In the genomic region with DNA sequence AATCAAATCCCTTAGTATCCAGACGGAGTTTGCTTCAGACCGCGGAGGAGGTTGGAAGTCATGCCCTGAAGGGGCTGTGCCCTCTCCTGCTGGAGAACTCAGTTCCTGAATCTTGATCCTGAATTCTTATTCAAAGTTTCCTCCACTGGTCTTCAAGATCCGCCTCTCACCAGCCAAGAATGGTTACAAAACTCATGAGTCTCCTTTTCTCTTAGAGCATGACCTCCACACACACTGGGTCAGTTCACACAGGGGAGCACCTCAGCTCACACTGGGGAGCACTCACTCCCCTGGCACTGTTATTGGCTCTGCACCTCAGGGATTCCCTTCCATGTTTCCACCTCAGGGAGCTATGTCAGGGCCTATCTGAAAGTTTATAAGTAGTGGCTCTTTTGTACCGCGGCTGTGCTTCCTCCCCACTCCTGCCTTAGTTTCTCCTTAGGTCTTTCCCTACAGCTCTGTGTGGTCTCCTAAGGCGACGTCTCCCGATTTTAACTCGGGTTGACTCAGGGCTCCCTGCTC, we compare ENCODE assay signal across 8 mouse cellular contexts. TPM values are rescaled to one million over a fixed set of nuclear protein-coding genes. Genes with fewer than 3 reads are reported as not detected.
DNase-seq lines count a peak whose midpoint lies in the region; ATAC-seq lines count a peak whose summit lies in the region.

No protein-coding gene starts in this region.

- DNase-seq in heart, embryonic 10.5 days (ENCODE audit: low spot score) = no peak
- no peak for DNase-seq in heart, adult 8-10 months (ENCODE audit: low spot score)
- peak; percentile 55 for DNase-seq in R1 (ENCODE audit: low read depth, low spot score)
- DNase-seq in midbrain, embryonic 10.5 days (ENCODE audit: low spot score) = peak; percentile 27
- no peak for DNase-seq in layer of hippocampus, postnatal 25 days (ENCODE audit: extremely low spot score in 1 of 2, low spot score in 1 of 2)
- DNase-seq in right cerebral cortex, postnatal 14 days = no peak
- no peak for DNase-seq in embryo, embryonic 9.5 days (ENCODE audit: extremely low spot score)

- H3K4me1 ChIP-seq in heart, embryonic 10.5 days = peaks cover 57% of the 10 kb centered on the region
- peaks cover 44% of the 10 kb centered on the region for H3K4me1 ChIP-seq in hindbrain, embryonic 12.5 days
- peaks cover 75% of the 10 kb centered on the region for H3K4me1 ChIP-seq in midbrain, embryonic 10.5 days

- peak overlapping the region; percentile 93 for H3K27ac ChIP-seq in heart, embryonic 10.5 days
- H3K27ac ChIP-seq in hindbrain, embryonic 12.5 days = peak overlapping the region; percentile 94
- H3K27ac ChIP-seq in midbrain, embryonic 10.5 days (replicated peaks) = peak overlapping the region; percentile 99

- 25% methylated on average over 10 of the region's 10 CpGs for WGBS in heart, embryonic 10.5 days
- 17% methylated on average over 10 of the region's 10 CpGs for WGBS in hindbrain, embryonic 12.5 days
- 21% methylated on average over 10 of the region's 10 CpGs for WGBS in midbrain, embryonic 10.5 days

- ATAC-seq in hindbrain, embryonic 12.5 days (ENCODE audit: low FRiP score) = no peak

- H3K36me3 ChIP-seq in heart, embryonic 10.5 days = peaks cover 7% of the 10 kb centered on the region
- H3K36me3 ChIP-seq in hindbrain, embryonic 12.5 days = no peaks in the 10 kb centered on the region
- H3K36me3 ChIP-seq in midbrain, embryonic 10.5 days = peaks cover 38% of the 10 kb centered on the region

- H3K9me3 ChIP-seq in heart, embryonic 10.5 days = no peaks in the 10 kb centered on the region
- H3K9me3 ChIP-seq in hindbrain, embryonic 12.5 days (replicated peaks) = no peaks in the 10 kb centered on the region
- H3K9me3 ChIP-seq in midbrain, embryonic 10.5 days (replicated peaks) = no peaks in the 10 kb centered on the region

- peak overlapping the region; percentile 71 for H3K4me3 ChIP-seq in heart, embryonic 10.5 days
- H3K4me3 ChIP-seq in hindbrain, embryonic 12.5 days = peak overlapping the region; percentile 75
- peak overlapping the region; percentile 82 for H3K4me3 ChIP-seq in midbrain, embryonic 10.5 days

- H3K9ac ChIP-seq in hindbrain, embryonic 12.5 days = peak overlapping the region; percentile 85

- H3K27me3 ChIP-seq in heart, embryonic 10.5 days (ENCODE audit: insufficient read depth, poor library complexity, severe bottlenecking) = no peaks in the 10 kb centered on the region
- H3K27me3 ChIP-seq in hindbrain, embryonic 12.5 days = no peaks in the 10 kb centered on the region
- no peaks in the 10 kb centered on the region for H3K27me3 ChIP-seq in midbrain, embryonic 10.5 days (ENCODE audit: low read depth, poor library complexity, severe bottlenecking)

- H3K4me2 ChIP-seq in hindbrain, embryonic 12.5 days (replicated peaks) = peak overlapping the region; percentile 99

RNA-seq across cellular contexts. Expression of gene Ppp1r18, which starts 0.5 kb away (rescaled TPM):
- 19.9 and 22.2 TPM in 2 replicates for polyA plus RNA-seq in heart, embryonic 10.5 days (2016; fragmentation: Nextera tagmentation; extraction: Ambion mirVana)
- 10 to 100 TPM; 10.5 to 13.5 (median 11.8) TPM for total RNA-seq in heart, adult 8-10 months (2022)
- polyA plus RNA-seq in hindbrain, embryonic 12.5 days (2016; fragmentation: Nextera tagmentation; extraction: Ambion mirVana) = 31.5 and 32.3 TPM in 2 replicates
- 21.8 and 27.6 TPM in 2 replicates for polyA plus RNA-seq in midbrain, embryonic 10.5 days (2016; fragmentation: Nextera tagmentation; extraction: Ambion mirVana)
- total RNA-seq in layer of hippocampus, postnatal 25 days (2021) = 10 to 100 TPM in 1 of 2 experiments, 1 to 10 TPM in 1; 9.5 to 10.5 TPM

RNA-seq across cellular contexts. Expression of gene Nrm, which starts 3.8 kb away (rescaled TPM):
- polyA plus RNA-seq in heart, embryonic 10.5 days (2016; fragmentation: Nextera tagmentation; extraction: Ambion mirVana) = 56.5 and 58.3 TPM in 2 replicates
- 1 to 10 TPM; 1.7 to 2.9 (median 1.8) TPM for total RNA-seq in heart, adult 8-10 months (2022)
- 36.0 and 36.9 TPM in 2 replicates for polyA plus RNA-seq in hindbrain, embryonic 12.5 days (2016; fragmentation: Nextera tagmentation; extraction: Ambion mirVana)
- 80.0 and 84.5 TPM in 2 replicates for polyA plus RNA-seq in midbrain, embryonic 10.5 days (2016; fragmentation: Nextera tagmentation; extraction: Ambion mirVana)
- 1 to 10 TPM; 2.1 to 3.5 TPM for total RNA-seq in layer of hippocampus, postnatal 25 days (2021)

RNA-seq across cellular contexts. Expression of gene Dhx16, which starts 14.7 kb away (rescaled TPM):
- polyA plus RNA-seq in heart, embryonic 10.5 days (2016; fragmentation: Nextera tagmentation; extraction: Ambion mirVana) = 34.8 and 44.5 TPM in 2 replicates
- total RNA-seq in heart, adult 8-10 months (2022) = 10 to 100 TPM; 18.7 to 20.8 (median 20.1) TPM
- 45.2 and 46.0 TPM in 2 replicates for polyA plus RNA-seq in hindbrain, embryonic 12.5 days (2016; fragmentation: Nextera tagmentation; extraction: Ambion mirVana)
- 51.6 and 54.3 TPM in 2 replicates for polyA plus RNA-seq in midbrain, embryonic 10.5 days (2016; fragmentation: Nextera tagmentation; extraction: Ambion mirVana)
- 10 to 100 TPM; 25.5 to 29.9 TPM for total RNA-seq in layer of hippocampus, postnatal 25 days (2021)

RNA-seq across cellular contexts. Expression of gene Mdc1, which starts 23.6 kb away (rescaled TPM):
- polyA plus RNA-seq in heart, embryonic 10.5 days (2016; fragmentation: Nextera tagmentation; extraction: Ambion mirVana) = 25.3 and 29.1 TPM in 2 replicates
- 10 to 100 TPM; 11.5 to 12.8 (median 12.0) TPM for total RNA-seq in heart, adult 8-10 months (2022)
- polyA plus RNA-seq in hindbrain, embryonic 12.5 days (2016; fragmentation: Nextera tagmentation; extraction: Ambion mirVana) = 14.4 and 18.2 TPM in 2 replicates
- polyA plus RNA-seq in midbrain, embryonic 10.5 days (2016; fragmentation: Nextera tagmentation; extraction: Ambion mirVana) = 21.1 and 21.7 TPM in 2 replicates
- total RNA-seq in layer of hippocampus, postnatal 25 days (2021) = 10 to 100 TPM; 12.1 to 16.5 TPM

RNA-seq across cellular contexts. Expression of gene Tubb5, which starts 26.8 kb away (rescaled TPM):
- polyA plus RNA-seq in heart, embryonic 10.5 days (2016; fragmentation: Nextera tagmentation; extraction: Ambion mirVana) = 911 and 1,091 TPM in 2 replicates
- 10 to 100 TPM; 65.2 to 94.6 (median 72.1) TPM for total RNA-seq in heart, adult 8-10 months (2022)
- 1,505 and 1,511 TPM in 2 replicates for polyA plus RNA-seq in hindbrain, embryonic 12.5 days (2016; fragmentation: Nextera tagmentation; extraction: Ambion mirVana)
- polyA plus RNA-seq in midbrain, embryonic 10.5 days (2016; fragmentation: Nextera tagmentation; extraction: Ambion mirVana) = 1,574 and 1,617 TPM in 2 replicates
- total RNA-seq in layer of hippocampus, postnatal 25 days (2021) = 100 to 1,000 TPM; 381 to 413 TPM

Comparison
In these comparisons a context has a peak if more than half of its experiments do, and no peak if none do; other contexts are left out.
1. DNase-seq: peak in R1 (single experiment) and midbrain, embryonic 10.5 days (single experiment); none in heart, embryonic 10.5 days (single experiment), heart, adult 8-10 months (single experiment), layer of hippocampus, postnatal 25 days (0 of 2), right cerebral cortex, postnatal 14 days (single experiment) and embryo, embryonic 9.5 days (single experiment).
2. Peak in every context shown above with its lines, with median percentiles within 50 percentile points of each other: H3K27ac ChIP-seq and H3K4me3 ChIP-seq.